Mouse (Mus musculus): ENCODE data around the gene Appl2. TPM values are rescaled to one million over a fixed set of nuclear protein-coding genes. Genes with fewer than 3 reads are reported as not detected.
A peak's percentile ranks its signal among the peaks of the same experiment; 100 is the strongest.
"Not testable (repeated sequence)": the region's sequence is repeated elsewhere in the genome, so short reads cannot be mapped to it uniquely, and the experiment has no call there.

Gene Appl2
- polyA plus RNA-seq, 1 experiment, result 30.7 TPM

GRCm38 (mm10) chr10:83660605-83661004 is 12.1 kb upstream of the Appl2 start:
- Histone ChIP-seq H3K27me3 (ENCODE audit: control insufficient read depth, insufficient read depth, low read length) (no peaks in the 10 kb centered on the region), H3K36me3 (ENCODE audit: control insufficient read depth, insufficient read depth, low read length) (no peaks in the 10 kb centered on the region), H3K4me1 (ENCODE audit: control insufficient read depth, insufficient read depth, low read length) (peaks cover 10% of the 10 kb centered on the region), H3K4me3 (ENCODE audit: control insufficient read depth, low read depth, low read length) (no peak overlapping the region), H3K27ac (ENCODE audit: control insufficient read depth, insufficient read depth, low read depth, low read length) (no peak overlapping the region)
- TF ChIP-seq CTCF (IDR thresholded peaks at IDR 0.05; ENCODE audit: control insufficient read depth, insufficient read depth, insufficient replicate concordance, low read depth, low read length) (peak; percentile 30; the same call in 1 of the 2 replicates), POLR2A (IDR thresholded peaks at IDR 0.05; ENCODE audit: control insufficient read depth, low read depth, low read length) (no peak)

DNA sequence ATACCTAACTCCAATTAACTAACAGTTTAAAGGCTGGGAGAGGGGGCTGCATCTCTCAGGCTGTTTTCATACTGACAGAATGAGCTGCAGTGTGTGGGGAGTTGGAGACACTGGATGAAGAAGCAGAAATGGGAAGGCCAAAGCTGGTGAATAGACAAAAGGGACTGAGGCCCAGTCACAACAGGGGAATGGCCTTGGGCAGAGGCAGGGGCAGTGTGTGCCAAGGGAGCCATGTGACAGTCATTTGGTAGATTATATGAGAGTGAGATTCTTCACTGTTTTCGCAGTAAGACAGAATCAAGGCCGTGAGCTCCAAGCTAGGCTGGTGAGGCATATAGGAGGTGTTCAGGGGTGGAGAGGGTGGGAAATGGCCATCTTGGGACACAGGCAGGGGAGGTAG is 6.1 kb upstream of the Appl2 start:
- Histone ChIP-seq H3K4me3 (ENCODE audit: control insufficient read depth, low read depth, low read length) (no peak overlapping the region), H3K4me1 (ENCODE audit: control insufficient read depth, insufficient read depth, low read length) (no peaks in the 10 kb centered on the region), H3K27ac (ENCODE audit: control insufficient read depth, insufficient read depth, low read depth, low read length) (no peak overlapping the region), H3K27me3 (ENCODE audit: control insufficient read depth, insufficient read depth, low read length) (no peaks in the 10 kb centered on the region), H3K36me3 (ENCODE audit: control insufficient read depth, insufficient read depth, low read length) (no peaks in the 10 kb centered on the region)
- TF ChIP-seq CTCF (IDR thresholded peaks at IDR 0.05; ENCODE audit: control insufficient read depth, insufficient read depth, insufficient replicate concordance, low read depth, low read length), result no peak
- no peak for TF ChIP-seq POLR2A (IDR thresholded peaks at IDR 0.05; ENCODE audit: control insufficient read depth, low read depth, low read length)

DNA sequence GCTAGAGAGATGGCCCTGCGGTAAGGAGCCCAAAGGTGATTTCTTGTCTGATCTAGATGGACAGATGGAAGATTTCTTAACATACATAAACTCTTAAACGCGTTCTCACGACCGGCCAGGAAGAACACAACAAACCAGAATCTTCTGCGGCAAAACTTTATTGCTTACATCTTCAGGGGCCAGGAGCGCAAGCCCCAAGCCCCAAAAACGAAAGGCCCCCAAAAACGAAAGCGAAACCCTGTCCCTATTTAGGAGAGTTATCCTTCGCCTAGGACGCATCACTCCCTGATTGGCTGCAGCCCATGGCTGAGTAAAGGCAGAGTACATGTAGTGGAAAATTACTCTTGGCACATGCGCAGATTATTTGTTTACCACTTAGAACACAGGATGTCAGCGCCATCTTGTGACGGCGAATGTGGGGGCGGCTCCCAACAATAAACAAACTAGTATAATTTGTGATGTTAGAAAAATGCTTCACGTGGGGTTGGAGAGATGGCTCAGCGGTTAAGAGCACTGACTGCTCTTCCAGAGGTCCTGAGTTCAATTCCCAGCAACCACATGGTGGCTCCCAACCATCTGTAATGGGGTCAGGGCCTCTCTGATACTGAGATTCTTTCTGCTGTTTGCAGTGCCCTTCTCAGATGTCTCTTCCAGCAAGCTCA is 3.8 kb upstream of the Appl2 start:
- not testable (repeated sequence) for H3K27ac ChIP-seq (ENCODE audit: control insufficient read depth, insufficient read depth, low read depth, low read length); H3K4me3 ChIP-seq (ENCODE audit: control insufficient read depth, low read depth, low read length); H3K4me1 ChIP-seq (ENCODE audit: control insufficient read depth, insufficient read depth, low read length); H3K27me3 ChIP-seq (ENCODE audit: control insufficient read depth, insufficient read depth, low read length); H3K36me3 ChIP-seq (ENCODE audit: control insufficient read depth, insufficient read depth, low read length)

DNA sequence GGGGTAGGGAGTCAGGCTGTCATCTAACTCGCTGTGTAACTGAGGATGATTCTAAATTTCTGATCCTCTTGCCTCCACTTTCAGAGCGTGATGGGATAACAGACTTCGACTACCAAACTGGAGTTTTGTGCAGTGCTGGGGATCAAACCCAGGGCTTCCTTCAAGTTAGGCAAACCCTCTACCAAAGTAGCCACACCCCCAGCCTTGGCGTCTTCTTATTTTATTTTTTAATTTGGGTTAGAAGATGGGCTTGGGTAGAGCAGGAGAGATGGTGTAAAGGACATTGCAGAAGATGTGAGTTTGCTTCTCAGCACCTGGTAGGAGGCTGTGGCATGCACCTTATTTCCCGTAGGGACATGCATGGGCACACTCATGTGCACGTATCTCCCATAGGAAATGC is 499 bp upstream of the Appl2 start:
- Histone ChIP-seq H3K27me3 (ENCODE audit: control insufficient read depth, insufficient read depth, low read length) (no peaks in the 10 kb centered on the region), H3K4me3 (ENCODE audit: control insufficient read depth, low read depth, low read length) (peak overlapping the region; percentile 87), H3K27ac (ENCODE audit: control insufficient read depth, insufficient read depth, low read depth, low read length) (no peak overlapping the region; the same call in 1 of the 2 replicates), H3K4me1 (ENCODE audit: control insufficient read depth, insufficient read depth, low read length) (peaks cover 4% of the 10 kb centered on the region), H3K36me3 (ENCODE audit: control insufficient read depth, insufficient read depth, low read length) (no peaks in the 10 kb centered on the region)
- no peak for TF ChIP-seq CTCF (IDR thresholded peaks at IDR 0.05; ENCODE audit: control insufficient read depth, insufficient read depth, insufficient replicate concordance, low read depth, low read length)
- TF ChIP-seq POLR2A (IDR thresholded peaks at IDR 0.05; ENCODE audit: control insufficient read depth, low read depth, low read length), result no peak

- H3K36me3 ChIP-seq (ENCODE audit: control insufficient read depth, insufficient read depth, low read length), result no peaks in the 10 kb centered on the region
- H3K4me3 ChIP-seq (ENCODE audit: control insufficient read depth, low read depth, low read length), result no peak overlapping the region
- no peaks in the 10 kb centered on the region for H3K27me3 ChIP-seq (ENCODE audit: control insufficient read depth, insufficient read depth, low read length)
- TF ChIP-seq CTCF (IDR thresholded peaks at IDR 0.05; ENCODE audit: control insufficient read depth, insufficient read depth, insufficient replicate concordance, low read depth, low read length), result no peak
- no peak for TF ChIP-seq POLR2A (IDR thresholded peaks at IDR 0.05; ENCODE audit: control insufficient read depth, low read depth, low read length)
- no peak overlapping the region for H3K27ac ChIP-seq (ENCODE audit: control insufficient read depth, insufficient read depth, low read depth, low read length)
- peaks cover 11% of the 10 kb centered on the region for H3K4me1 ChIP-seq (ENCODE audit: control insufficient read depth, insufficient read depth, low read length)
Observed at GRCm38 (mm10) chr10:83646351-83646885, 2.1 kb downstream of the Appl2 start.

DNA sequence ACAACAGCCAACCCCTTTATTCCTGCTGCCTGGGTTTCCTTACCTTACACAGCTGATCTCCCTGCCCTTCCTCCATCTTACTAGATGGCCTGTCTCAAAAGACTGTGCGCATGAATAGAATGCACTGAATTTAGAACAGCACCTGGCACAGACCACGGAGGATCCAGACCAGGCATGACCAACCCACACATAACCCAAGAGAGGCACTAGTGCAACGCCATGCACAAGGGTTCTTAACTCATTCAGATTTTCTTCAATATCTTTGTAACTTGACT is 2.9 kb downstream of the Appl2 start:
- no peaks in the 10 kb centered on the region for H3K27me3 ChIP-seq (ENCODE audit: control insufficient read depth, insufficient read depth, low read length)
- no peak overlapping the region for H3K4me3 ChIP-seq (ENCODE audit: control insufficient read depth, low read depth, low read length)
- H3K4me1 ChIP-seq (ENCODE audit: control insufficient read depth, insufficient read depth, low read length), result peaks cover 11% of the 10 kb centered on the region
- TF ChIP-seq CTCF (IDR thresholded peaks at IDR 0.05; ENCODE audit: control insufficient read depth, insufficient read depth, insufficient replicate concordance, low read depth, low read length) (no peak), POLR2A (IDR thresholded peaks at IDR 0.05; ENCODE audit: control insufficient read depth, low read depth, low read length) (no peak)
- peak overlapping the region; percentile 83 for H3K27ac ChIP-seq (ENCODE audit: control insufficient read depth, insufficient read depth, low read depth, low read length)
- H3K36me3 ChIP-seq (ENCODE audit: control insufficient read depth, insufficient read depth, low read length), result no peaks in the 10 kb centered on the region

- Histone ChIP-seq H3K4me1 (ENCODE audit: control insufficient read depth, insufficient read depth, low read length) (peaks cover 11% of the 10 kb centered on the region), H3K27me3 (ENCODE audit: control insufficient read depth, insufficient read depth, low read length) (no peaks in the 10 kb centered on the region), H3K4me3 (ENCODE audit: control insufficient read depth, low read depth, low read length) (no peak overlapping the region), H3K27ac (ENCODE audit: control insufficient read depth, insufficient read depth, low read depth, low read length) (peak overlapping the region; percentile 83), H3K36me3 (ENCODE audit: control insufficient read depth, insufficient read depth, low read length) (no peaks in the 10 kb centered on the region)
- peak; percentile 56; the same call in 1 of the 2 replicates for TF ChIP-seq POLR2A (IDR thresholded peaks at IDR 0.05; ENCODE audit: control insufficient read depth, low read depth, low read length)
- no peak for TF ChIP-seq CTCF (IDR thresholded peaks at IDR 0.05; ENCODE audit: control insufficient read depth, insufficient read depth, insufficient replicate concordance, low read depth, low read length)
Observed at GRCm38 (mm10) chr10:83644865-83645715, 3.4 kb downstream of the Appl2 start.

All from testis, adult 2 months (tissue).